Mouse (Mus musculus): Measurements from ENCODE around the gene Krt79. TPM values are rescaled to one million over a fixed set of nuclear protein-coding genes. Genes with fewer than 3 reads are reported as not detected.

Krt79 gene
- polyA plus RNA-seq, 1 experiment from 2014 or later, result not detected

DNA sequence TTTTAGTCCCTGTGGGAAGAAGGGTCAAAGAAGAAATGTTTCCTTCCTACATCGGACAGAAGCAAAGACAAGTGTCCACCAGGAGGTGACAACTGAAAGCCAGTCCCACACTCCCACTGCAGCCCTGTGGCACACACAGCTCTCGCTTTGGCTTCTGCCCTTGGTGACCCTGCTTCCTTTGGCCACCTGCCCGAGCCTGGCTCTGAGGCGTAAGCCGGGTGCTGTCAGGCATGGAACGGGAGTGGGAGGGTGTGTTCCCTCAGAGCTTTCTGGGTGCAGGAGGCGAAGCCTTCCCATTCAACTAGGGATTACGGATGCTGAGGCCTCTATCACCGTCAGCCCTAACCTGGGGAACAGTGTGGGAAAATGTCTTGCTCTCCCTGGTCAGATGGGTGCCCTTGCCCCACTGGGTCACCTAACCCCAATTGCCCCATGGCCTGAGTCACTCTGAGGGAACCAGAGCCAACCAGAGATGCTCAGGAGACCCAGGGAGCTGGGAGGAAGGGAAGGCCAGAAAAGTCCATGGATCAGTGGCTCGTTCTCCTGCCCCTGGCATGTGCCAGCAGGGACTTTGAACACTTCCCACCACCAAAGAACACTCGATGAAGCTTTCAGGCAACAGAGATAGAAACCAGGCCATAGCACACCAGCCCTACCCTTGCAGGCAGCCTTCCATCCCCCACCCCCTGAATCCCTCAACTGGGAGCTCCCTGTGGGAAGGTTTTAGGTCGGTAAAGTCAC, 12.6 kb downstream of the Krt79 start:
- Histone ChIP-seq H3K36me3 (no peaks in the 10 kb centered on the region), H3K4me2 (no peak overlapping the region), H3K27ac (no peak overlapping the region), H3K4me1 (peaks cover 8% of the 10 kb centered on the region), H3K4me3 (no peak overlapping the region), H3K9ac (no peak overlapping the region), H3K27me3 (replicated peaks) (peaks cover 47% of the 10 kb centered on the region), H3K9me3 (replicated peaks) (no peaks in the 10 kb centered on the region)
- ATAC-seq, result no peak
- WGBS (ENCODE audit: insufficient replicate concordance), result 62% methylated on average over 12 of the region's 12 CpGs

DNA sequence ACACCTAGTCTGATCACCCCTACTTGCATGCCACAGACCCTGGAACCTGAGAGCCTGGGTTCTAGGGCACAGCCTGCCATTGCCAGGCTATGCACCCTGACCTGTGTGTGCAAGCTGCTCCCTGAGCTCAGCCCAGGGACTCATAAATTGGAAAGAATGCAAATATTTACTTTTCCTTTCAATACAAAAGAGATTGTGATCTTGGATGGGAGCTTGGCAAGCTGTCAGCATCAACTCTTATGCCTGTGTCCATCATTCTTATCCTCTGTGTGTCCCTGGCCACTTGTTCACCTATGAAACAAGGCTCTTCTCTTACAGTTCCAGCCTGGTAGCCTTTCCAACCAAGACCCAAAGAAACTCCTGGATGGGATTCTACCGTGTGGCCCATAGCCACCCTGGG, 15.1 kb downstream of the Krt79 start:
- Histone ChIP-seq H3K9me3 (replicated peaks) (no peaks in the 10 kb centered on the region), H3K4me1 (peaks cover 8% of the 10 kb centered on the region), H3K36me3 (no peaks in the 10 kb centered on the region), H3K27ac (no peak overlapping the region), H3K27me3 (replicated peaks) (peaks cover 28% of the 10 kb centered on the region), H3K4me3 (no peak overlapping the region), H3K4me2 (no peak overlapping the region), H3K9ac (no peak overlapping the region)
- ATAC-seq, result no peak
- 59% methylated on average over 1 of the region's 1 CpGs for WGBS (ENCODE audit: insufficient replicate concordance)

DNA sequence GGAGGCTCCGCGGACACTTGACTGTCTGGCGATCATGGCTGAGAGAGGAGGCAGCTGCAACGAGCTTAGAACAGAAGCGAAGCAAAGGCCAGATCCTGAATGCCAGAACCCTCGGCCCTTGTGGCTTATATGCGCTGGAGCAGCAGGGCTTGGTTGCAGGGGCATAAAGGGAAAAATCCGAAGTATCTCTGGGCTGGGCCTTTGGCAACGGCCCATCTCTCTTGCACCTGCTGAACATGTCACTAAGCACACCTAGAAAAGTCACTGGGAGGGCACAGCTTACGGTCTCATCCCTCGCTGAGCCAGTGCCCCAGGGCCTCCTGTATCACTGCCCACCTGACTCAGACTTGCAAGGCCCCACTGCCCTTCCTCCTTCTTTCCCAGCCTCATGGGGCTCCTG, 15.5 kb downstream of the Krt79 start, which contains the start of gene Krt4:
TSS of gene Krt4 (minus strand) at position 101 of the 400 bp plus-strand sequence.
- Histone ChIP-seq H3K9me3 (replicated peaks) (no peaks in the 10 kb centered on the region), H3K9ac (no peak within 1 kb of the TSS), H3K4me3 (no peak within 1 kb of the TSS), H3K4me2 (no peak within 1 kb of the TSS), H3K4me1 (peaks cover 4% of the 10 kb centered on the region), H3K36me3 (no peaks in the 10 kb centered on the region), H3K27me3 (replicated peaks) (peaks cover 24% of the 10 kb centered on the region), H3K27ac (no peak within 1 kb of the TSS)
- 66% methylated on average over 11 of the region's 11 CpGs for WGBS (ENCODE audit: insufficient replicate concordance)
- no peak for ATAC-seq

DNA sequence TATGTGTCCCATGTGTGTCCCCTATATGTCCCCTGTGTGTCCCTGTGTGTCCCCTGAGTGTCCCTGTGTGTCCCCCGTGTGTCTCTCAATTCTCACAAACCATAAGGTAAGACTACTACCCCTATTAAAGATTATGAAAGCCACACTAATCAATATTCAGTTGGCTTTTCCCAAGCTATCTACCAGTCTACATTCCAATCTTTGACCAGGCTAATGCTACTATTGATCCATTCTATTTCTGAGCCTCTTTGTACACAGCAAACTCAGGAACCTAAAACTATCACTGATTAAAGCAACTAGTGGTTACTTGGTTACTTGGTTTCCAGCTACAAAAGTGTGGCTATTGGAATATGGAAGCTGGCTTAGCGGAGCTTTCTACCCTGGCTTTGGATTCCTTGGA, 17.8 kb downstream of the Krt79 start:
- no peak overlapping the region for H3K9ac ChIP-seq
- no peak overlapping the region for H3K27ac ChIP-seq
- H3K4me1 ChIP-seq, result no peaks in the 10 kb centered on the region
- ATAC-seq, result no peak
- H3K9me3 ChIP-seq (replicated peaks), result no peaks in the 10 kb centered on the region
- 0 out of 2 replicates have a peak, but pooled peaks cover under 1% of the 10 kb centered on the region for H3K27me3 ChIP-seq (replicated peaks)
- no peak overlapping the region for H3K4me3 ChIP-seq
- H3K4me2 ChIP-seq, result no peak overlapping the region
- H3K36me3 ChIP-seq, result no peaks in the 10 kb centered on the region
- WGBS (ENCODE audit: insufficient replicate concordance), result 63% methylated on average over 2 of the region's 2 CpGs

DNA sequence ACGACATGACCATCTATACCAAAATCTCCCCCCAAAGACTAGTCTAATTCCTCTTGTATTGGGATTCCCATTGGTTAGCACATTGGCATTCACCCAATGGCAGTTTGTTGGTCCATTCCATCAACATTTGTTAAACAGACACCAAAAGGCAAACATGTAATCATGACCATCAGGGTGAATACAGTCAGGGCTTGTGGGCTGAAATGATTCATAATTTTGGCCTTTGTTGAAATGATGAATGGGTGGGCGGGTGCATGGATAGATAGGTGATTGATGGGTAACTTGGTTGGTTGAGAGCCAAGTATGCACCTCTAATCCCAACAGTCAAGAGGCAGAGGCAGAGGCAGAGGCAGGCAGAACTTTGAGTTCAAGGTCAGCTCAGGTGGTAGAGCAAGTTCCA, 24.1 kb downstream of the Krt79 start:
- Histone ChIP-seq H3K4me1 (no peaks in the 10 kb centered on the region), H3K36me3 (no peaks in the 10 kb centered on the region), H3K4me2 (no peak overlapping the region), H3K27ac (no peak overlapping the region), H3K9ac (no peak overlapping the region), H3K4me3 (no peak overlapping the region), H3K9me3 (replicated peaks) (no peaks in the 10 kb centered on the region), H3K27me3 (replicated peaks) (0 out of 2 replicates have a peak, but pooled peaks cover 4% of the 10 kb centered on the region)
- ATAC-seq, result no peak
- 42% methylated on average over 2 of the region's 2 CpGs for WGBS (ENCODE audit: insufficient replicate concordance)

DNA sequence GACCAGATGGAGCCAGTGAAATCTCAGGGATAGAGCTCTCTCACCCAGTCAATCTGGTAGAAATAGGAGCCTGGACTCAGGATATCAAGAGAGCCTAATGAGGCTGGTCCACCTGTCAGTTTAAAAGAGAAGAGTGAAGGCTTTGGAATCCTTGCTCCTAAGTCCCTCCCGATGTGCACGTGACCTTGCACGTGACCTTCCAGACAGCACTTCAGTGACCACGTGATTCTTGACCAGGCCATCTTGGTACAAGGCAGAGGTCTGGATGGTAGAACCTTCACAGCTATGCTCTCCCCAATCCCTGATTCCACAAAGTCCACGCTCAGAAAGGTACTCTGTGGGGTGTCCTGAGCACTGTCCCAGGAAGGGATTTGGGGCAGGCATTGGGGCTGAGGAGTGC, 35.3 kb downstream of the Krt79 start:
- no peaks in the 10 kb centered on the region for H3K4me1 ChIP-seq
- no peak overlapping the region for H3K4me3 ChIP-seq
- H3K27me3 ChIP-seq (replicated peaks), result no peaks in the 10 kb centered on the region
- WGBS (ENCODE audit: insufficient replicate concordance), result 73% methylated on average over 5 of the region's 5 CpGs
- no peak for ATAC-seq
- no peak overlapping the region for H3K9ac ChIP-seq
- no peaks in the 10 kb centered on the region for H3K36me3 ChIP-seq
- H3K4me2 ChIP-seq, result no peak overlapping the region
- H3K9me3 ChIP-seq (replicated peaks), result no peaks in the 10 kb centered on the region
- no peak overlapping the region for H3K27ac ChIP-seq

DNA sequence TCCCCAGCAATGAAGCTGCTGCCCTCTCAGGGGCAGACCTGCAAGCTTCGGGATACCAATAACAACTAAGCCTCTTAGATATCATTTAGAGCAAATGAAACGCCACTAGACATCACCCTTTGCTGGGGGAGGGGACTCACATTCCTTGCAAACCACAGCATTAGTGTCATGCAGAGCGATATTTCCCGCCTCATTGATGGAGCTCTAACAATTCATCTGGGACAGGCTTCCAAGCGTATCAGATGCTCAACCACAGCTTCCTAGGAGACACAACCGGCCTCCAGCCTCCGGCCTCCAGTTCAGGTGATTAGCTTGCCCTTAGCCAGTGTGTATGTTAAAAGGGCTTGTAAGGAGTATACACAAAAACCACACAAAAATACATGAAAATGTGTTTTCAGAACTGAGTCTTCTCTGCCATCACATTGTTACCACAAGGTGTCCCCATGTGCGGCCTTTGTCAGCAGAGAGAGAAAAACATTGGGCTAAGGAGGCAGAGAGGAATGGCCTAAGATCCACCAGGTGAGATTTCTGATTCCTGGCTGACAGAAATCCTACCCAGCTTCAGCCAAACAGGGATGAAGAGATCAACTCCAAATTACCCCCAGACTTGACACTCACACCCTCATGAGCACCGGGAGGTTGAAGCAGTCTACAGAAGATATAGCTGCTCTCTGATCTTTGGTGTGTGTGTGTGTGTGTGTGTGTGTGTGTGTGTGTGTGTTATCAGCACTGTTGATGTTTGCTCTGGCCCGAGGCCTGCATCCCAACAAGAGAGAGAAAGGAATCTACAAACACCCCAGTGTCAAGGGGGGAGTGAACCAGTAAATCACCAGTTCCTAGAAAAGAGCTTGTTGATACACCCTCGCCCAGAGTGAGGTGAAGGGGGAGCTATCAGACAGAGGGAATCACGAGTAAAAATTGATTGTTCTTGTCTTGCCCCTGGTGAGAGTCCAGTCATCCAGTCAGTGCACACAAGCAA, 37.7 kb downstream of the Krt79 start:
- 49% methylated on average over 12 of the region's 12 CpGs for WGBS (ENCODE audit: insufficient replicate concordance)
- Histone ChIP-seq H3K4me1 (no peaks in the 10 kb centered on the region), H3K9me3 (replicated peaks) (no peaks in the 10 kb centered on the region), H3K36me3 (no peaks in the 10 kb centered on the region), H3K27me3 (replicated peaks) (no peaks in the 10 kb centered on the region), H3K4me3 (no peak overlapping the region), H3K9ac (no peak overlapping the region), H3K4me2 (no peak overlapping the region), H3K27ac (no peak overlapping the region)
- ATAC-seq, result no peak

DNA sequence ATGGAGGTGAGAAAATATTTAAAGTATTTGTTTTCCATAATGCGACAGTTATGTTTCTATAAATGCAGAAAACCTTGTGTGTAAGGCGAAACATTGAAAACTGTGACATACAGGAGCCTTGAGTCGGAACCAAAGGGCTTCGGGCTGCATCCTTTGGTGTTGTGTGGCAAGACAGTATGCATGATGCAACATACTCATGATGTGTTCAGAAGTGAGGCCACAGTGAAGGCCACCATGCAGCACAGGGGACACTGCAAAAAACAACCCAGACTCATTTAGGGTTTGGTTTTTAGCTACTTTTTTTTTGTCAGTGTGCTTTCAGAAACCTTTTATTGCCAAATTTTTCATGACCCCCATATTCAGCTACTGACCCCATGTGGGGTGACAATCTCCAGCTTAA, 44.9 kb downstream of the Krt79 start:
- Histone ChIP-seq H3K4me3 (no peak overlapping the region), H3K4me2 (no peak overlapping the region), H3K27ac (no peak overlapping the region), H3K9ac (no peak overlapping the region), H3K4me1 (no peaks in the 10 kb centered on the region), H3K9me3 (replicated peaks) (no peaks in the 10 kb centered on the region), H3K36me3 (no peaks in the 10 kb centered on the region), H3K27me3 (replicated peaks) (peaks cover 6% of the 10 kb centered on the region)
- 74% methylated on average over 4 of the region's 4 CpGs for WGBS (ENCODE audit: insufficient replicate concordance)
- no peak for ATAC-seq

DNA sequence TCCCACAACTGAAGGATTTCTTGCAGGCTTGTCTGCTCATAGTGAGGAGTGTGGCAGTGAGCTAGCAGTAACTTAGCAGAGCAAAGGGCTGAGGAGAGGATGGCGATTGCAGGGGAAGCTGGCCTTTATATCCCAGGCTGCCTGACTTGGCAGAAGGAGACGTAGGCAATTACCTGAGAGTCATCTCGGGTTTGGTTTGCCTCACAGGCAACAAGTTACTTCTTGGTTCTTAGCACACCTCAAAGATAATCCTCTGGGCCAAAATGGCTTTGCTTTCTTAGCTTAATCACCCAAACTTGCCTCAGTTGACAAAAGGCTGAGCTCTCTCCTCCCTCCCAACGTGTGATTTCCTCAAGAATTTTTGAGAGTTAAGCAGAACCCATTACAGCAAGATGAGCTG, 47.3 kb downstream of the Krt79 start, which contains the start of gene Krt76:
TSS of gene Krt76 (minus strand) at position 101 of the 400 bp plus-strand sequence.
- Histone ChIP-seq H3K36me3 (no peaks in the 10 kb centered on the region), H3K9ac (no peak within 1 kb of the TSS), H3K4me3 (no peak within 1 kb of the TSS), H3K4me1 (no peaks in the 10 kb centered on the region), H3K27ac (no peak within 1 kb of the TSS), H3K9me3 (replicated peaks) (no peaks in the 10 kb centered on the region), H3K4me2 (no peak within 1 kb of the TSS), H3K27me3 (replicated peaks) (peaks cover 8% of the 10 kb centered on the region)
- 34% methylated on average over 4 of the region's 4 CpGs for WGBS (ENCODE audit: insufficient replicate concordance)
- ATAC-seq, result no peak

DNA sequence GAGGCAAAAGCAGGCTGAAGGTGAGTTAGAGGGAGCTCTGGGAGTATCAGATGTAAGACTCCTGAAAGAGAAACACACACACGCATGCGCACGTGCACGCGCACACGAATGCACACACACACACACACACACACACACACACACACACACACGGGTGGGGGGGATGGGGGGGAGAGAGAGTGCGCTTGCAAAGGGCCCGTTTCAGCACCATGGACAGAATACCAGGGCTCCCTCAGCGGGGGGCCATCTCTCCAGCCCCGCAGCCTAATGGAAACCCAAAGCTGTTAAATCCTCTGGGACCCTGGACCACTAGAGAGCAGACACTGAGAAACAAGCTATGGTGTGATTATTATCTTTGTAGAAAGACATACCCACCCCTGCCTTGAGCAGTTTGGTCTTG, 60.3 kb downstream of the Krt79 start:
- H3K36me3 ChIP-seq, result no peaks in the 10 kb centered on the region
- no peak overlapping the region for H3K27ac ChIP-seq
- no peaks in the 10 kb centered on the region for H3K9me3 ChIP-seq (replicated peaks)
- WGBS (ENCODE audit: insufficient replicate concordance), result 22% methylated on average over 10 of the region's 11 CpGs
- no peaks in the 10 kb centered on the region for H3K4me1 ChIP-seq
- no peak overlapping the region for H3K4me2 ChIP-seq
- ATAC-seq, result no peak
- no peak overlapping the region for H3K4me3 ChIP-seq
- H3K27me3 ChIP-seq (replicated peaks), result peaks cover 10% of the 10 kb centered on the region; the same call in 1 of the 2 replicates
- no peak overlapping the region for H3K9ac ChIP-seq

Measured in liver, embryonic 12.5 days (tissue).